Mouse (Mus musculus): ENCODE measurements around the gene Kcnk6. TPM values are rescaled to one million over a fixed set of nuclear protein-coding genes. Genes with fewer than 3 reads are reported as not detected.

Kcnk6 gene
- polyA plus RNA-seq, 1 experiment from 2014 or later = 1.4 TPM

DNA sequence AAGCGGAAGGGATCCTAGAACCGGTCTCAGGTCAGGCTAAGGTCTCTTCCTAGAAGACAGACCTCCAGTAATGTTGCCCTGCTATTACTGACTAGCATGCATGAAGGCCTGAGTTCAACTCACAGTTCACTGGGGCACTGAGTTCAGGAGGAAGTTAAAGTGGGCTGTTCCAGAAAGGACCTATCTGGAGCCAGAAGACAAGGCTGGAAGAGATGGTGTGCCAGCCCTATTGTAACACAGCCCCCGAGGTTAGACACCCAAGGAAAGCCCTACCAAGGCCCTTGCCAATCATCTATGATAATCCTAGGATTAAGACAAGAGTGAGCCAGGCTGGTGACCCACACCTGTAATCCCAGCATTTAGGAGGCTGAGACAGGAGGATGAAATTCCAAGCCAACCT is 798 bp downstream of the Kcnk6 start:
- peak overlapping the region; percentile 62 for H3K9ac ChIP-seq (replicated peaks)
- peak; percentile 25; the same call in 1 of the 2 replicates for ATAC-seq

DNA sequence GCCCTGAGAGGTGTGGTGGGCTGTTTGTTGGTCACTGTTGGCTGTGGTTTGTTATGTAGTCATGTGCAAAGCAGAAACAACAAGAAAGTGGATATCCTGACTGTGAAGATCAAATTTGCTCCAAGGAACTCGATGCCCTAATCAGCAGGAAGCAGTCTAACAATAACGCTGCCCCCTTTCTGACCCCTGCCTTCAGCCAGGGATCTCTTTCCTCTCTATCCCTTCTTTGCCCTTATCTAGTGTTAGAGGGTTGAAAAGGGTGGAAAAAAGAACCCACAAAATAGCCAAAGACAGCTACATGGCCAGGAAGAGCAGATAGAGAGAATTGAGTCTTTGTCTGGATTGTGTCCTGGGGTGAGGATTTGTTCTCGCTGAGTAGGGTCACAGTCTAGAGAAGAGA is 1.8 kb downstream of the Kcnk6 start:
- no peak overlapping the region for H3K4me2 ChIP-seq (ENCODE audit: low read depth, low read length)
- no peaks in the 10 kb centered on the region for H3K36me3 ChIP-seq (replicated peaks; ENCODE audit: insufficient read depth, low read length)
- peaks cover 4% of the 10 kb centered on the region; the same call in 1 of the 2 replicates for H3K4me1 ChIP-seq (ENCODE audit: insufficient read depth)
- no peak overlapping the region for H3K4me3 ChIP-seq (ENCODE audit: low read depth, low read length)
- H3K9me3 ChIP-seq (ENCODE audit: low read length) = no peaks in the 10 kb centered on the region
- ATAC-seq (no peak), DNase-seq (no peak)
- WGBS (ENCODE audit: insufficient replicate concordance) = 31% methylated on average over 3 of the region's 3 CpGs
- peaks cover 18% of the 10 kb centered on the region for H3K27me3 ChIP-seq (ENCODE audit: insufficient read depth, low read length)
- TF ChIP-seq EP300 (IDR thresholded peaks at IDR 0.05; ENCODE audit: low read depth) = peak; percentile 44; the same call in 1 of the 2 replicates
- no peak for TF ChIP-seq CTCF (IDR thresholded peaks at IDR 0.05; ENCODE audit: low read depth)
- H3K27ac ChIP-seq (ENCODE audit: low read depth) = no peak overlapping the region
- H3K9ac ChIP-seq (replicated peaks) = no peak overlapping the region

More for the DNA sequence above, 798 bp downstream of the Kcnk6 start:
- TF ChIP-seq CTCF (IDR thresholded peaks at IDR 0.05; ENCODE audit: low read depth) (no peak), EP300 (IDR thresholded peaks at IDR 0.05; ENCODE audit: low read depth) (no peak)
- Histone ChIP-seq H3K27me3 (ENCODE audit: insufficient read depth, low read length) (peaks cover 18% of the 10 kb centered on the region), H3K36me3 (replicated peaks; ENCODE audit: insufficient read depth, low read length) (no peaks in the 10 kb centered on the region), H3K27ac (ENCODE audit: low read depth) (peak overlapping the region; percentile 60), H3K4me3 (ENCODE audit: low read depth, low read length) (peak overlapping the region; percentile 52), H3K9me3 (ENCODE audit: low read length) (no peaks in the 10 kb centered on the region), H3K4me1 (ENCODE audit: insufficient read depth) (0 out of 2 replicates have a peak, but pooled peaks cover 4% of the 10 kb centered on the region), H3K4me2 (ENCODE audit: low read depth, low read length) (peak overlapping the region; percentile 68)
- WGBS (ENCODE audit: insufficient replicate concordance) = 56% methylated on average over 3 of the region's 3 CpGs
- no peak for DNase-seq

DNA sequence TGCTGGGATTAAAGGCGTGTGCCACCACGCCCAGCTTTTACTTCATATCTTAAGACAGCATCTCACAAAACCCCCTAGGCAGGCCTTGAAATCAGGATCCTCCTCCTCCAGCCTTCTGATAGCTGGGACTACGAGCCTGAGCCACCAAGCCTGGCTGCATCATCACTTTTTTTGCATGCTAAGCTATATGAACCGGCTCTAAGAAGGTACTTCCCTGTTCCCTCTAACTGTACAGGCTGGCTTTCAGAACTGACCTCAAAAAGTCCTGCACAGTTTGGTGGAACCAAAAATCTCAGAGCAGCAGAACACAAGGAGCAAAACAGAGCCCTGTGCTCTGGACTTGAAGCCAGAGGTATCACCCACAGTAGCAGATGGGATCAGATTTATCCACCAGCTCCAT is 4.1 kb downstream of the Kcnk6 start:
- TF ChIP-seq CTCF (IDR thresholded peaks at IDR 0.05; ENCODE audit: low read depth) (no peak), EP300 (IDR thresholded peaks at IDR 0.05; ENCODE audit: low read depth) (no peak)
- DNase-seq (no peak), ATAC-seq (peak; percentile 31)
- Histone ChIP-seq H3K4me1 (ENCODE audit: insufficient read depth) (peaks cover 4% of the 10 kb centered on the region; the same call in 1 of the 2 replicates), H3K27ac (ENCODE audit: low read depth) (0 out of 2 replicates have a peak overlapping the region, but pooled peaks have one; percentile 40), H3K4me3 (ENCODE audit: low read depth, low read length) (no peak overlapping the region), H3K36me3 (replicated peaks; ENCODE audit: insufficient read depth, low read length) (no peaks in the 10 kb centered on the region), H3K9ac (replicated peaks) (no peak overlapping the region), H3K27me3 (ENCODE audit: insufficient read depth, low read length) (peaks cover 18% of the 10 kb centered on the region), H3K4me2 (ENCODE audit: low read depth, low read length) (no peak overlapping the region), H3K9me3 (ENCODE audit: low read length) (no peaks in the 10 kb centered on the region)
- WGBS (ENCODE audit: insufficient replicate concordance) = 45% methylated on average over 4 of the region's 4 CpGs

DNA sequence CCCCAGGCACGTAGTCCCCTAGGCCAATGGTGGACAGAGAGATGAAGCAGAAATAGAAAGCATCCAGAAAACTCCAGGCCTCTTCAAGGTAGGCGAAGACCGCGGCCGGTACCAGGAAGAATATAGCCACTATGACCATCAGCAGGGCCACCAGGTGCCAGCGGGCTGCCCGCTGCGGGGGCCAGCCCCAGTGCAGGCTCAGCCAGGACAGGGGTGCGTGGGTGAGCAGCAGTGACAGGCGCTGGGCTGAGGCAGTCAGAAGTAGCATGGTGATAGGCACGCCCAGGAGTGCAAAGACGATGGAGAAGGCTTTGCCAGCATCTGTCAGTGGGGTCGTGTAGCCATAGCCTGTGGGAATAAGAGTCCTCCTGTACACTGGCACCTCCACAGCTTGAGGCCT is 6.8 kb downstream of the Kcnk6 start:
- Histone ChIP-seq H3K36me3 (replicated peaks; ENCODE audit: insufficient read depth, low read length) (no peaks in the 10 kb centered on the region), H3K27me3 (ENCODE audit: insufficient read depth, low read length) (0 out of 2 replicates have a peak, but pooled peaks cover 1% of the 10 kb centered on the region), H3K4me2 (ENCODE audit: low read depth, low read length) (no peak overlapping the region), H3K9ac (replicated peaks) (no peak overlapping the region), H3K4me1 (ENCODE audit: insufficient read depth) (no peaks in the 10 kb centered on the region; the same call in 1 of the 2 replicates), H3K4me3 (ENCODE audit: low read depth, low read length) (no peak overlapping the region), H3K27ac (ENCODE audit: low read depth) (no peak overlapping the region), H3K9me3 (ENCODE audit: low read length) (no peaks in the 10 kb centered on the region)
- DNase-seq (no peak), ATAC-seq (no peak)
- no peak for TF ChIP-seq EP300 (IDR thresholded peaks at IDR 0.05; ENCODE audit: low read depth)
- TF ChIP-seq CTCF (IDR thresholded peaks at IDR 0.05; ENCODE audit: low read depth) = no peak
- WGBS (ENCODE audit: insufficient replicate concordance) = 80% methylated on average over 13 of the region's 13 CpGs

DNA sequence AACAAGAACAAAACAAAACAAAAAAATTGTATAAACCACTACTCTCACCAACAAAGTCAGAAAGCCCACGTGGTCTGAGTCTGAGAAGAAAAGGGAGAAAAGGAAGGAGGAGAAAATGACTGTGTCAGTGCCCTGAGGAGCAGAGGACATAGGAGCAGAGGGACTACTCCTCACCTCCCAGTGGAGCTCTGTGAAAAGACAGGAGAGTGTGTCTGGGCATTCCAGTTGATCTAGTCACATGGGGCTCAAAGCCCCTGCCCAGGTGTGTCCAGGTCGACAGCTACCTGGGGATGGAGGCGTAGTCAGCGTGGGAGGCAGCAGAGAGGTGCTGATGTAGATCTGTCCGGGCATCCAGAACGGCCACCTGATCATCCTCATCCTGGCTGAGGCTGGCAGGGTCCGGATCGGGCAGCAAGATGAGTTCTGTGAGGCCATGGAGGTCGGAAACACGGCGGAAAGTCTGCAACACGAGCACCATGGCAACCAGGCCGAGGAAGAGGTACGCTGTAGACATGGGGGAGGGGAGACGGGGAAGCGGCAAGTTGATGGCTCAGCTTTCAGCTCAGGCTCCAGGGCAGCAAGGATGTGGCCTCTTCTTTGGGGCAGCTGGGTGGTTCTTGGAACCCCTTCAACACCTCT is 7.4 kb downstream of the Kcnk6 start:
- no peaks in the 10 kb centered on the region; the same call in 1 of the 2 replicates for H3K4me1 ChIP-seq (ENCODE audit: insufficient read depth)
- no peak for DNase-seq
- no peaks in the 10 kb centered on the region for H3K36me3 ChIP-seq (replicated peaks; ENCODE audit: insufficient read depth, low read length)
- H3K4me3 ChIP-seq (ENCODE audit: low read depth, low read length) = no peak overlapping the region
- ATAC-seq = no peak
- TF ChIP-seq CTCF (IDR thresholded peaks at IDR 0.05; ENCODE audit: low read depth) = no peak
- TF ChIP-seq EP300 (IDR thresholded peaks at IDR 0.05; ENCODE audit: low read depth) = no peak
- WGBS (ENCODE audit: insufficient replicate concordance) = 30% methylated on average over 16 of the region's 16 CpGs
- H3K9ac ChIP-seq (replicated peaks) = no peak overlapping the region
- H3K9me3 ChIP-seq (ENCODE audit: low read length) = peaks cover 4% of the 10 kb centered on the region
- no peak overlapping the region for H3K27ac ChIP-seq (ENCODE audit: low read depth)
- H3K4me2 ChIP-seq (ENCODE audit: low read depth, low read length) = no peak overlapping the region
- no peaks in the 10 kb centered on the region for H3K27me3 ChIP-seq (ENCODE audit: insufficient read depth, low read length)

DNA sequence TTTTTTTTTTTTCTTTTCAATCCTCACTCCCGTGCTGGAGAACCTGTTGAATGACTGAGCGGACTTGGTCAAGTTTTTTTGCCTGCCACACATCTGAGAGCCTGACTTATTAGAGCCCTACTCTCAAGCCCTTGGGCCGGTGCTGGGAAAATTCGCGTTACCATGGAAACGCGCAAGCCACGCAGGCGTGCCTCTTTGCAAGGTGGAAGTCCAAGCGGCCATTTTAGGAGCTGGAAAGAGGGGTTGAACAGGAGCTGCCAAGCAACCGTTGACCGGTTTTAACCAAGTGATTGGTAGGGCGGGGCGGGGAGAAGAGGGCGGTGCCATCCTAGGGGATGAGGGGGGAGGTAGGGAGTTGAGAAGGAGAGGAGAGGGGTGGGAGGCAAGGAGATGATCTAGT is 17.5 kb downstream of the Kcnk6 start:
- Histone ChIP-seq H3K27ac (ENCODE audit: low read depth) (no peak overlapping the region), H3K36me3 (replicated peaks; ENCODE audit: insufficient read depth, low read length) (no peaks in the 10 kb centered on the region), H3K4me3 (ENCODE audit: low read depth, low read length) (no peak overlapping the region), H3K9ac (replicated peaks) (no peak overlapping the region), H3K9me3 (ENCODE audit: low read length) (peaks cover 24% of the 10 kb centered on the region), H3K27me3 (ENCODE audit: insufficient read depth, low read length) (no peaks in the 10 kb centered on the region), H3K4me1 (ENCODE audit: insufficient read depth) (peaks cover 4% of the 10 kb centered on the region; the same call in 1 of the 2 replicates), H3K4me2 (ENCODE audit: low read depth, low read length) (no peak overlapping the region)
- no peak for ATAC-seq
- no peak for TF ChIP-seq CTCF (IDR thresholded peaks at IDR 0.05; ENCODE audit: low read depth)
- TF ChIP-seq EP300 (IDR thresholded peaks at IDR 0.05; ENCODE audit: low read depth) = no peak
- DNase-seq = no peak
- 69% methylated on average over 15 of the region's 15 CpGs for WGBS (ENCODE audit: insufficient replicate concordance)

Data from liver, postnatal 0 days (tissue).